Mouse (Mus musculus) ES-Bruce4 (cell line): ENCODE results near the gene Arpc3.

Experiments used
- CTCF ChIP-seq: IDR thresholded peaks from one replicate; pipeline ENCODE4 v1.8.1; 2011; ENCODE audit warnings: low read depth, low read length
- POLR2A ChIP-seq: IDR thresholded peaks from one replicate; pipeline ENCODE4 v1.8.1; 2011; ENCODE audit warnings: low read length; ENCODE audit not compliant: insufficient read depth

- TF ChIP-seq CTCF (no peak), POLR2A (no peak)
Observed at GRCm38 (mm10) chr5:122390671-122391070, 1.0 kb upstream of the Arpc3 start.
